Mouse (Mus musculus): ENCODE data around the gene Arap1. TPM values are rescaled to one million over a fixed set of nuclear protein-coding genes. Genes with fewer than 3 reads are reported as not detected.
A peak's percentile ranks its signal among the peaks of the same experiment; 100 is the strongest.

Arap1 gene
- polyA plus RNA-seq, 1 experiment, result 31.5 TPM

- H3K4me3 ChIP-seq (ENCODE audit: low read depth, low read length), result no peak overlapping the region
- H3K4me1 ChIP-seq (ENCODE audit: control insufficient read depth, insufficient read depth, low read length), result peaks cover 4% of the 10 kb centered on the region
- no peaks in the 10 kb centered on the region for H3K36me3 ChIP-seq (ENCODE audit: control insufficient read depth, insufficient read depth, low read length, poor library complexity, severe bottlenecking)
- no peak overlapping the region for H3K9ac ChIP-seq (ENCODE audit: low read depth, poor library complexity, severe bottlenecking)
- 0 out of 2 replicates have a peak overlapping the region, but pooled peaks have one; percentile 22 for H3K27ac ChIP-seq (ENCODE audit: insufficient read depth, low read length)
- TF ChIP-seq EP300 (IDR thresholded peaks at IDR 0.05; ENCODE audit: insufficient read depth, low read depth, low read length) (no peak), CTCF (IDR thresholded peaks at IDR 0.05; ENCODE audit: low read depth, low read length) (no peak), POLR2A (IDR thresholded peaks at IDR 0.05; ENCODE audit: insufficient read depth, low read length) (no peak)
- H3K9me3 ChIP-seq (replicated peaks; ENCODE audit: control insufficient read depth, insufficient read depth, low read length, poor library complexity, severe bottlenecking), result no peaks in the 10 kb centered on the region
- no peaks in the 10 kb centered on the region for H3K27me3 ChIP-seq (ENCODE audit: control insufficient read depth, insufficient read depth, low read length, poor library complexity, severe bottlenecking)
Observed at GRCm38 (mm10) chr7:101385866-101386452, 38.1 kb downstream of the Arap1 start.

- Histone ChIP-seq H3K9me3 (replicated peaks; ENCODE audit: control insufficient read depth, insufficient read depth, low read length, poor library complexity, severe bottlenecking) (no peaks in the 10 kb centered on the region), H3K4me1 (ENCODE audit: control insufficient read depth, insufficient read depth, low read length) (peaks cover 6% of the 10 kb centered on the region), H3K4me3 (ENCODE audit: low read depth, low read length) (no peak overlapping the region), H3K9ac (ENCODE audit: low read depth, poor library complexity, severe bottlenecking) (no peak overlapping the region), H3K27ac (ENCODE audit: insufficient read depth, low read length) (no peak overlapping the region), H3K27me3 (ENCODE audit: control insufficient read depth, insufficient read depth, low read length, poor library complexity, severe bottlenecking) (no peaks in the 10 kb centered on the region), H3K36me3 (ENCODE audit: control insufficient read depth, insufficient read depth, low read length, poor library complexity, severe bottlenecking) (no peaks in the 10 kb centered on the region)
- no peak for TF ChIP-seq POLR2A (IDR thresholded peaks at IDR 0.05; ENCODE audit: insufficient read depth, low read length)
- no peak for TF ChIP-seq EP300 (IDR thresholded peaks at IDR 0.05; ENCODE audit: insufficient read depth, low read depth, low read length)
- TF ChIP-seq CTCF (IDR thresholded peaks at IDR 0.05; ENCODE audit: low read depth, low read length), result no peak
Observed at GRCm38 (mm10) chr7:101389256-101389655, 41.4 kb downstream of the Arap1 start.

GRCm38 (mm10) chr7:101391909-101392479 is 44.1 kb downstream of the Arap1 start:
- no peak overlapping the region for H3K27ac ChIP-seq (ENCODE audit: insufficient read depth, low read length)
- H3K9me3 ChIP-seq (replicated peaks; ENCODE audit: control insufficient read depth, insufficient read depth, low read length, poor library complexity, severe bottlenecking), result no peaks in the 10 kb centered on the region
- TF ChIP-seq CTCF (IDR thresholded peaks at IDR 0.05; ENCODE audit: low read depth, low read length), result no peak
- no peak for TF ChIP-seq POLR2A (IDR thresholded peaks at IDR 0.05; ENCODE audit: insufficient read depth, low read length)
- no peak for TF ChIP-seq EP300 (IDR thresholded peaks at IDR 0.05; ENCODE audit: insufficient read depth, low read depth, low read length)
- H3K27me3 ChIP-seq (ENCODE audit: control insufficient read depth, insufficient read depth, low read length, poor library complexity, severe bottlenecking), result no peaks in the 10 kb centered on the region
- H3K9ac ChIP-seq (ENCODE audit: low read depth, poor library complexity, severe bottlenecking), result no peak overlapping the region
- H3K36me3 ChIP-seq (ENCODE audit: control insufficient read depth, insufficient read depth, low read length, poor library complexity, severe bottlenecking), result no peaks in the 10 kb centered on the region
- H3K4me3 ChIP-seq (ENCODE audit: low read depth, low read length), result no peak overlapping the region
- peaks cover 2% of the 10 kb centered on the region for H3K4me1 ChIP-seq (ENCODE audit: control insufficient read depth, insufficient read depth, low read length)

GRCm38 (mm10) chr7:101393015-101393414 is 45.1 kb downstream of the Arap1 start:
- H3K27me3 ChIP-seq (ENCODE audit: control insufficient read depth, insufficient read depth, low read length, poor library complexity, severe bottlenecking), result no peaks in the 10 kb centered on the region
- H3K36me3 ChIP-seq (ENCODE audit: control insufficient read depth, insufficient read depth, low read length, poor library complexity, severe bottlenecking), result no peaks in the 10 kb centered on the region
- no peak overlapping the region for H3K4me3 ChIP-seq (ENCODE audit: low read depth, low read length)
- no peak overlapping the region for H3K9ac ChIP-seq (ENCODE audit: low read depth, poor library complexity, severe bottlenecking)
- H3K4me1 ChIP-seq (ENCODE audit: control insufficient read depth, insufficient read depth, low read length), result peaks cover 2% of the 10 kb centered on the region
- no peak for TF ChIP-seq CTCF (IDR thresholded peaks at IDR 0.05; ENCODE audit: low read depth, low read length)
- TF ChIP-seq EP300 (IDR thresholded peaks at IDR 0.05; ENCODE audit: insufficient read depth, low read depth, low read length), result no peak
- no peak for TF ChIP-seq POLR2A (IDR thresholded peaks at IDR 0.05; ENCODE audit: insufficient read depth, low read length)
- no peaks in the 10 kb centered on the region for H3K9me3 ChIP-seq (replicated peaks; ENCODE audit: control insufficient read depth, insufficient read depth, low read length, poor library complexity, severe bottlenecking)
- peak overlapping the region; percentile 37; the same call in 1 of the 2 replicates for H3K27ac ChIP-seq (ENCODE audit: insufficient read depth, low read length)

GRCm38 (mm10) chr7:101393694-101394504 is 46.0 kb downstream of the Arap1 start:
- H3K9me3 ChIP-seq (replicated peaks; ENCODE audit: control insufficient read depth, insufficient read depth, low read length, poor library complexity, severe bottlenecking), result no peaks in the 10 kb centered on the region
- H3K9ac ChIP-seq (ENCODE audit: low read depth, poor library complexity, severe bottlenecking), result no peak overlapping the region
- no peaks in the 10 kb centered on the region for H3K36me3 ChIP-seq (ENCODE audit: control insufficient read depth, insufficient read depth, low read length, poor library complexity, severe bottlenecking)
- TF ChIP-seq CTCF (IDR thresholded peaks at IDR 0.05; ENCODE audit: low read depth, low read length), result no peak
- no peak for TF ChIP-seq POLR2A (IDR thresholded peaks at IDR 0.05; ENCODE audit: insufficient read depth, low read length)
- no peak for TF ChIP-seq EP300 (IDR thresholded peaks at IDR 0.05; ENCODE audit: insufficient read depth, low read depth, low read length)
- no peaks in the 10 kb centered on the region for H3K27me3 ChIP-seq (ENCODE audit: control insufficient read depth, insufficient read depth, low read length, poor library complexity, severe bottlenecking)
- peaks cover 2% of the 10 kb centered on the region for H3K4me1 ChIP-seq (ENCODE audit: control insufficient read depth, insufficient read depth, low read length)
- H3K27ac ChIP-seq (ENCODE audit: insufficient read depth, low read length), result peak overlapping the region; percentile 37
- no peak overlapping the region for H3K4me3 ChIP-seq (ENCODE audit: low read depth, low read length)
